9 mouse cellular contexts compared by ENCODE assay signal in the genomic region with DNA sequence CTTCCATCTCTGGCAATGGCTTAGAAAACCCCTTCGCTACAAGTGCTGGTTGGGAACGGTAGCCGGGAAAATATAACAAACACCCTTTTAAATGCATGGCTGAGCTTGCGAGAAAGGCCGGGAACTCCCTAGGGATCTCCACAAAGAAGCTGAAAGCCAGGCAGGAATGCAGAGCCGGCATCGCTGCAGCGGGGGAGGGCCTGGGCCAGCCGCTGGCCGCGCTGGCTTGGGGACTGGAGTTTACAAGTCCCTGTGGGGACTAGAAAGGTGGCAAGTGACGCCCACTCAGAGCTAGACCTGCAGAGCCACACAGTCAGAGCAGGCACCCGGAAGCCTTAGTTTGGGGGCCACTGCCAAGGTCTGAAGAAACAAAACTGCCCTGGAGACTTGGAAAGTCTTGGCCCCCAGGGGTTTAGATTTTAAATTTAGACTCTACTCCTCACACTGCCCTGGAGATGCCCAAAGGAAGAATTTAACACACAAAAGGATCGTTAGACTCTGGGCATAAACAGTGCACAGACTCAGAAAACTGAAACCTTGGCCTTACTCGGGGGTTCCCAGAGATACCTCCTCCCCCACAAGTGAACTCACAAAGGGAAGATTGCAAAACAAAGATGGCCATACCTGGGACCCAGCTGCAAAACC. TPM values are rescaled to one million over a fixed set of nuclear protein-coding genes. Genes with fewer than 3 reads are reported as not detected.
DNase-seq lines count a peak whose midpoint lies in the region; ATAC-seq and TF ChIP-seq lines count a peak whose summit lies in the region.
"Had no signal": no experiment of that assay in that cellular context is flagged by ENCODE, and none has a peak within 500 bp of the region (broad histone marks: within the 10 kb centered on the region; RNA-seq: fewer than 3 reads in every experiment).

No protein-coding gene starts in this region.

- no peak for TF ChIP-seq CTCF in embryonic fibroblast, embryonic 13.5 days (IDR thresholded peaks at IDR 0.05; ENCODE audit: borderline replicate concordance, insufficient read depth, low read length)

- no peak for ATAC-seq in liver, embryonic 11.5 days (replicated peaks; ENCODE audit: low FRiP score)
- ATAC-seq in liver, embryonic 12.5 days: no peak
- ATAC-seq in neural tube, embryonic 12.5 days (ENCODE audit: low FRiP score, low read depth): peak; percentile 61
- no peak for ATAC-seq in megakaryocyte progenitor cell, adult 5-6 weeks (replicated peaks; ENCODE audit: poor library complexity)

- H3K9me3 ChIP-seq in liver, embryonic 11.5 days (ENCODE audit: control insufficient read depth, low read length): no peaks in the 10 kb centered on the region
- H3K9me3 ChIP-seq in liver, embryonic 12.5 days (replicated peaks): no peaks in the 10 kb centered on the region
- no peaks in the 10 kb centered on the region for H3K9me3 ChIP-seq in neural tube, embryonic 12.5 days

- no peak for DNase-seq in liver, embryonic 11.5 days (ENCODE audit: low spot score)
- peak; percentile 53 for DNase-seq in heart, postnatal 25 days (ENCODE audit: low spot score)
- peak; percentile 73 to 80 for DNase-seq in kidney, postnatal 36 days
- DNase-seq in cerebellum, adult 9-10 months: no peak

- H3K4me1 ChIP-seq in liver, embryonic 11.5 days (replicated peaks; ENCODE audit: control insufficient read depth, insufficient read depth, low read length): peaks cover 8% of the 10 kb centered on the region
- H3K4me1 ChIP-seq in liver, embryonic 12.5 days: peaks cover 22% of the 10 kb centered on the region
- peaks cover 11% of the 10 kb centered on the region for H3K4me1 ChIP-seq in embryonic fibroblast, embryonic 13.5 days (ENCODE audit: control insufficient read depth, insufficient read depth, low read length)
- peaks cover 24% of the 10 kb centered on the region for H3K4me1 ChIP-seq in neural tube, embryonic 12.5 days

- intact Hi-C loops in heart, postnatal 25 days (cut with DNase I): no loop called here

- no peaks in the 10 kb centered on the region for H3K36me3 ChIP-seq in liver, embryonic 11.5 days (ENCODE audit: control insufficient read depth, insufficient read depth, low read length)
- H3K36me3 ChIP-seq in liver, embryonic 12.5 days: no peaks in the 10 kb centered on the region
- no peaks in the 10 kb centered on the region for H3K36me3 ChIP-seq in neural tube, embryonic 12.5 days

- no peak overlapping the region for H3K4me3 ChIP-seq in liver, embryonic 11.5 days (ENCODE audit: low read depth, low read length)
- no peak overlapping the region for H3K4me3 ChIP-seq in liver, embryonic 12.5 days
- H3K4me3 ChIP-seq in embryonic fibroblast, embryonic 13.5 days (ENCODE audit: insufficient read depth, low read length): no peak overlapping the region
- no peak overlapping the region for H3K4me3 ChIP-seq in neural tube, embryonic 12.5 days

- no peak overlapping the region for H3K4me2 ChIP-seq in liver, embryonic 11.5 days
- H3K4me2 ChIP-seq in liver, embryonic 12.5 days: no peak overlapping the region
- H3K4me2 ChIP-seq in neural tube, embryonic 12.5 days (replicated peaks): peak overlapping the region; percentile 44

- peak overlapping the region; percentile 30; the same call in 1 of the 2 replicates for H3K9ac ChIP-seq in liver, embryonic 11.5 days (ENCODE audit: low read depth, low read length)
- no peak overlapping the region for H3K9ac ChIP-seq in liver, embryonic 12.5 days
- H3K9ac ChIP-seq in neural tube, embryonic 12.5 days: 0 out of 2 replicates have a peak overlapping the region, but pooled peaks have one; percentile 21

- H3K27me3 ChIP-seq in liver, embryonic 11.5 days (replicated peaks; ENCODE audit: control insufficient read depth, insufficient read depth, low read length): no peaks in the 10 kb centered on the region
- H3K27me3 ChIP-seq in liver, embryonic 12.5 days (replicated peaks): no peaks in the 10 kb centered on the region
- no peaks in the 10 kb centered on the region for H3K27me3 ChIP-seq in neural tube, embryonic 12.5 days (replicated peaks)

- peak overlapping the region; percentile 38; the same call in 1 of the 2 replicates for H3K27ac ChIP-seq in liver, embryonic 11.5 days (ENCODE audit: low read depth, low read length)
- H3K27ac ChIP-seq in liver, embryonic 12.5 days: no peak overlapping the region
- peak overlapping the region; percentile 92 for H3K27ac ChIP-seq in embryonic fibroblast, embryonic 13.5 days (ENCODE audit: insufficient read depth, low read length)
- peak overlapping the region; percentile 50 for H3K27ac ChIP-seq in neural tube, embryonic 12.5 days

- WGBS in liver, embryonic 11.5 days: 44% methylated on average over 15 of the region's 15 CpGs
- WGBS in liver, embryonic 12.5 days (ENCODE audit: insufficient replicate concordance): 46% methylated on average over 15 of the region's 15 CpGs
- 2% methylated on average over 15 of the region's 15 CpGs for WGBS in neural tube, embryonic 12.5 days

- 0 out of 2 replicates have a peak, but pooled peaks have one; percentile 17 for TF ChIP-seq POLR2A in embryonic fibroblast, embryonic 13.5 days (IDR thresholded peaks at IDR 0.05; ENCODE audit: low read depth, low read length)

RNA-seq across cellular contexts. Expression of a gene that starts 59.4 kb away (rescaled TPM):
- polyA plus RNA-seq in liver, embryonic 11.5 days (2014; fragmentation: Nextera tagmentation; extraction: Ambion mirVana): 0.40 and 0.75 TPM in 2 replicates
- 0.18 and 0.19 TPM in 2 replicates for polyA plus RNA-seq in liver, embryonic 12.5 days (2016; fragmentation: Nextera tagmentation; extraction: Ambion mirVana)
- polyA plus RNA-seq in embryonic fibroblast, embryonic 13.5 days (2011; ENCODE audit: insufficient read length, low read depth, missing spikeins): not detected in 2 replicates
- under 1 TPM; 0.26 to 0.70 TPM for total RNA-seq in heart, postnatal 25 days (2021)
- 2.0 and 2.6 TPM in 2 replicates for polyA plus RNA-seq in neural tube, embryonic 12.5 days (2016; fragmentation: Nextera tagmentation; extraction: Ambion mirVana)
- not detected in 2 replicates for total RNA-seq in megakaryocyte progenitor cell, adult 5-6 weeks (2015)
- total RNA-seq in megakaryocyte progenitor cell, adult 5-6 weeks (2017): not detected in 2 replicates
- total RNA-seq: liver, adult 2 months had no signal
- polyA plus RNA-seq: liver, adult 2 months had no signal

Comparison
In these comparisons a context has a peak if more than half of its experiments do, and no peak if none do; other contexts are left out.
1. DNase-seq: peak in heart, postnatal 25 days (single experiment) and kidney, postnatal 36 days (2 of 2); none in liver, embryonic 11.5 days (single experiment) and cerebellum, adult 9-10 months (single experiment).